Mouse (Mus musculus) frontal cortex, adult 2 months (tissue): Measurements from ENCODE around the gene Gm3776. TPM values are rescaled to one million over a fixed set of nuclear protein-coding genes. Genes with fewer than 3 reads are reported as not detected.
"Not testable (repeated sequence)": the region's sequence is repeated elsewhere in the genome, so short reads cannot be mapped to it uniquely, and the experiment has no call there.

Source experiments
- DNase-seq, 2 experiments: peaks; one replicate each; pipeline ENCODE4 v3.0.0; 2022; ENCODE audit warnings: low spot score in 1 of 2; ENCODE audit errors: extremely low spot score in 1 of 2
- polyA plus RNA-seq: library from polyadenylated mRNA; depleted of rRNA; stranded (reverse); fragments of >200 nt; gene quantifications from 2 replicates; pipeline ENCODE4 v1.2.3, GENCODE M21; 2012; rRNA removed

Gm3776 gene
- polyA plus RNA-seq: not detected in 2 replicates

DNA sequence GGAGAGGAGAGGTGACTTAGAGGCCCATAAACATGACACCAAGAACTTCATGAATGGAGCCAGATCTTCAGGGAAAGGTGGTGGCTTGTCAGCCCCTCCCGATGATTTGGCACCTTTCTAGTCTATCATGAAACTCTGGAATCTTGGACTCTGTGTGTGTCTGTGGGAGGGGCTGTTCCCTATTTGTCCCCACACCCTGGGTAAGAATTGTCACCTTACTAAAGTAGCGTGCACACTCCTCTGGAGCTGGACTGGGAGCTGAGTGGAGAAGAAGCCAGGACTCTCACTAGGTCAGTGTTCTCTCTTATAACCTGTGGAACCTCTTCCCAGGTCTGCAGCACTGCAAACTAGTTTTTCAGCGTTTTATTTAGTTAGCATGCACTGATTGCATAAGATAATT lies at the start of gene Gm3776:
Gm3776 (plus strand) TSS at position 216 of the 400 bp plus-strand sequence.
- DNase-seq: not testable (repeated sequence)

DNA sequence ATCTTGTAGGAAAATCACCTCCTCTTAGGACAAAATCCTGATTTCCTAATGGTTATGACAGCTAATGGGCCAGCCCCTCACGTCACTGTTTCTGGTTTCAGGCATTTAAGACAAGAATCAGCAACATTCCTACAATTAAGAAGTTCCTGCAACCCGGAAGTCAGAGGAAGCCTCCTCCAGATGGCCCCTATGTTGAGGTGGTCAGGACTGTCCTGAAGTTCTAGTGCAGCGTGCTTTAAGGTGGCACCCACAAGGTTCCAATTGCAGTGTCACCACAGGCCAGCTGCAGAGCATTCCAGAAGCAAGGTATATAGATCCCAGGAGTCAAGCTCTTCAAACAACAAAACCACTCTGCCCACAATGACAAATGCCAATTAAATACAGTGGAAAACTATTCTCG lies 48.0 kb upstream of the Gm3776 start:
- no peak for DNase-seq

DNA sequence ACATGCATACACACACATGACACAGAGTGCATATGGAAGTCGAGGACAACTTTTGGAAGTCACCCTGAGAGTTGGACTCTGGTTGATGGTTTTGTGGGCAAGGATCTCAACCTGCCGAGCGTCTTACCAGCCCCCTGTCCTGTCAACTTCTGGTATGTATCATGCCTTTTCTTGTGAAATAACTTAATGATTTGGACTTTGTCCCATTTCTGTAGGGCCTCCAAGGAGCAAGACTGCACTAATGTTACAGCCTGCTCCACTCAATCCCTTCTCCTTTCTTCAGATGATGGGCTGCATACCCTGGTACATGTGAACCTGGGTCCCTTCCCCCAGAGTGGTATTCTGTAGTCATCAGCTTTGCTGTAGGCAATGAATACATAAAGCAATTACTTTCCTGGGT lies 46.9 kb upstream of the Gm3776 start:
- no peak for DNase-seq

- no peak for DNase-seq
Measured at GRCm38 (mm10) chr9:78210821-78211220, 46.1 kb upstream of the Gm3776 start.

DNA sequence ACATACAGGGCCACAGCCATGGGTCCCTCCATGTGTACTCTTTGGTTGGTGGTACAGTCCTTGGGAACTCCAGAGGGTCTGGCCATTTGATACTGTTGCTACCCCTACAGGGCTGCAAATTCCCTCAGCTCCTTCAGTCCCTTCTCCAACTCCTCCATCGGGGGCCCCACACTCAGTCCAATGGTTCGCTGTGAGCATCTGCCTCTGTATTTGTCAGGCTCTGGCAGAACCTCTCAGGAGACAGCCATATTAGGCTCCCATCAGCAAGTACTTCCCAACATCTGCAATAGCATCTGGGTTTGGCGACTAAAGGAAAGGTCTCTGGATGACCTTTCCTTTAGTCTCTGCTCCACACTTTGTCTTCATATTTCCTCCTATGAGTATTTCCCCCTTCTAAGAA lies 45.4 kb upstream of the Gm3776 start:
- DNase-seq: no peak

GRCm38 (mm10) chr9:78212341-78213049 lies 44.4 kb upstream of the Gm3776 start:
- DNase-seq: no peak

DNA sequence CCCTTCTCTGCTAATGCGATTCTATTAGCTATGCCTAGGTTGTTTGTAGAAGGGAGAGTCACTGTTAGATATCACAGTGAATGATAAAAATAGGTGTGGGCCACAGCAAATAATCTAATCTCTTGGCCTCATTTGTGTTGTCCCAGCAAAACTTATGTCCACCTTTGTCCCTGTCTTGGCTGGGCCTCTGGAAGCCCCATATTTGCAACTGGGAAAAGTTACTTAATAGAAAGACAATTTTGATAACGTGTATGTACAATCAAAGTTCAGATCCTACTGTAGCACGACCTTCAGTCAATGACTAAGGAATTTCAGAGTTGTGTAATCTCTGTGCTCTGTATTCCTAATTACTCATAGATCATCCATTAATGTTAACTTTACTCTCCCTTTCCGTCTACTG lies 39.9 kb upstream of the Gm3776 start:
- DNase-seq: no peak

DNA sequence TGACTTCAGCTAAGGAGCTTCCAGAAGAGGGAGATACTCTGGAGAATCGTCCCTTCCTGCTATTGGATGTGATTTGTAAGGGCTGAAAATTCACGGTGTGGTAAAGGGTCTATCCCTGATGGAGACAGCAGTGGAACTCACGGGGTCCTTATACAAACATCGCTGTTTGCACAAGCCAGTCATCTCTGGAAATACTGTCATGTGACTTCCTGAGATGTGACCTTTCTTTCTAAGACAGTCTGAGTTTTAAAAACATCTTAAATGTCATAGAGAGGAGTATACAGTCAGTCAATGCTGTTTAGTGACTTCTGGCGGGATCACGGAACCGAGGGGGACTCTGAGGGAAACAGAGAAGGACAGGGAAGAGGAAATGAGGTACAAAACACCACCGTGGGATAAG lies 34.3 kb upstream of the Gm3776 start:
- no peak for DNase-seq

- DNase-seq: no peak
Measured at GRCm38 (mm10) chr9:78223221-78223902, 33.6 kb upstream of the Gm3776 start.

DNA sequence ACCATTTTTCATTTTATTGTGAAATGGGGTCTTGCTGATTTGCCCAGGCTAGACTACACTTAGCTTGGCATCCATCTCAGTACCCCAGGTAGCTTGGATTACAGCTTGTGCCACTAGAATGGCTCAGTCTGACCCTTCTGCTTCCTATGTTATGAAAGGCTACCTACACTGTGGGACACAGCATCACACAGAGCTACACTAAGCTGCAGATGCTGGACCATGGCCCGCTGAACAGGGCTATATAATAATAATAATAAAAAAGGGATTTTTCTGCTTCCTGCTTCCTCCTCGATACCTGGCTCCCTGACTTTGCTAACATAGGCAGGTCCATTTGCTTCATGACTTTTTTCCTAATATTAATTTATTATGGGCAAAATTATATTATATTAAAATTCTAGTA lies 32.5 kb upstream of the Gm3776 start:
- no peak for DNase-seq

DNA sequence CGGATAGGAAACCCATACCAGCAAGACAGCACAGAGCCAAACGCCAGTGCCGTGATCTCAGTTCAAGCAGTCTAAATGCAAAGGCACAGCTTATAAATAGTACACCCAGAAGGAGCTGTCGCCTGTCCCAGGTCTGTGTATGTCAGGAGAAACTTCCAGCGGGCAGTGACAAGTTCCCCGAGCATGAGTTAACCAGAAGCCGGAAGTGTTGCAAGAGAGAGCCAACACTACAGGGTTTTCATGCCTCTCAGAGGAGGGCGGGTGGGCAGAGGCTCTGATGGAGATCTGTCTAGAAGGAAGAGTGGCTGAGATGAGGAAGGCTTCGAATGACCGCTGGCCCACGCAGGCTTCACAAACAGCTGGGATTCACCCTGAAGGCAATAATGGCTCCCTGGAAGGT lies 31.6 kb upstream of the Gm3776 start:
- no peak for DNase-seq

DNA sequence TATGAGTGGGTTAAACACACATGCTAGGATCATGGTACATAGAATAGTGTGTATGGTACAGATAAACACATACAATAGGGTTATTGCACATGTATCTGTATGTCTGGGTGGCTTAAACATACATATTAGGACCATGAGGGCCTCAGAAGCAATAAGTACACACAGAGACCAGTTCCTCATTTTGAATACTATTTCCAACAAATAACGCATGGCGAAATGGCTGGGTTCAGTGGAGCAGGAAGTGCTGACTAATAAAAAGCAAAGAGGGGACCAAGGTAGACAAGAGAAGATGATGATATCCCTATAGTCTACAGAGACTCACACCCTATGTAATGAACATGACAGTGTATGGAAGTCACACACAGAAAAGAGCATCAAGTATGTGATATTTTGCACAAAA lies 28.8 kb upstream of the Gm3776 start:
- no peak for DNase-seq

DNA sequence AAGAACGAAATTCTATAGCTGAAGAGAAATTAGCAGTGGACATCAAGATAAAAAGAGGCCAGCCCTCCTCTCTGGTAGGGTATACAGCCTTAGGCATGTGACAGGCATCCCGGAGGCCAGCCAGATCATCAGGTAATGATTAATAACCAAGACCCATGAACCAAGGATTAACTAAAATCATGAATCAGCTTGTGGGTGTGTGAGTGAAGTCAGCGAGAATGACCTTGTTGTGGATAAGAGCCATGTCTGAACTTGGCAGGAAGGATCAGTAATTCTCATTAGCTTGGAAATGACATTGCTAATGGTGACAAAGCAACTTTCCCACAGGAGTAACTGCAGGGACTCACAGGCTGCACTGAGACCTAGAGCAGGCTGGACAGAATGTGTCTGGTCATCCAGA lies 27.3 kb upstream of the Gm3776 start:
- DNase-seq: not testable (repeated sequence)

DNA sequence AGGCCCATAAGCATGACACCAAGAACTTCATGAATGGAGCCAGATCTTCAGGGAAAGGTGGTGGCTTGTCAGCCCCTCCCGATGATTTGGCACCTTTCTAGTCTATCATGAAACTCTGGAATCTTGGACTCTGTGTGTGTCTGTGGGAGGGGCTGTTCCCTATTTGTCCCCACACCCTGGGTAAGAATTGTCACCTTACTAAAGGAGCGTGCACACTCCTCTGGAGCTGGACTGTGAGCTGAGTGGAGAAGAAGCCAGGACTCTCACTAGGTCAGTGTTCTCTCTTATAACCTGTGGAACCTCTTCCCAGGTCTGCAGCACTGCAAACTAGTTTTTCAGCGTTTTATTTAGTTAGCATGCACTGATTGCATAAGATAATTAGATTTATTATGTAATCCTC lies 26.5 kb upstream of the Gm3776 start, which contains the start of gene Gsta1:
Gsta1 (plus strand) TSS at position 196 of the 400 bp plus-strand sequence.
- not testable (repeated sequence) for DNase-seq

DNA sequence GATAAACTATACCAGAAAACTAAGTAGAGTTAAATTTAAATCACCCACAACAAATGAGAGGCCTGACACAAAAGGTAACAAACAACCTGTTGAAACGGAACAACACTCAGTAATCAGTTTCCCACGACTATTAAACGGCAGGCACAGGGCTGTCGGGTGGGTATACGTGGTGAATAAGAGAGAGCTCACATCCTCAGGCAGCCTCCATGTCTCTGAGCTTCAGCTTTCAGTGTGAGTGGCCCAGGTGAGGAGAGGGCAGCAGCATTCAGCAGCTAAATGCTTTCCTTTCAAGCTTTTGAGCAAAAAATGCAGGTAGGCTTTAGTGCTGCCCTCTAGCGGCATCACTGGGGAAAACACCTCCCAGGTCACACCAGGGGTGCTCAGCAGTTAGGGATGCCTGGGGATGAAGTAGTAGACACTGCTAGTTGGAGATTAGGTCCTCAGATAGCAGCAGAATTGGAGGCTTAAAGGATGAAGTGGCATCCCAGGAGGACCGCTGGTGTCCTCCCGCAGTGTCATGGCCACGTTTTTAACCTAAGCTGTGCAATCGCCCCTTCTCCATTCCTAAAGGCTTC lies 23.7 kb upstream of the Gm3776 start:
- not testable (repeated sequence) for DNase-seq

DNA sequence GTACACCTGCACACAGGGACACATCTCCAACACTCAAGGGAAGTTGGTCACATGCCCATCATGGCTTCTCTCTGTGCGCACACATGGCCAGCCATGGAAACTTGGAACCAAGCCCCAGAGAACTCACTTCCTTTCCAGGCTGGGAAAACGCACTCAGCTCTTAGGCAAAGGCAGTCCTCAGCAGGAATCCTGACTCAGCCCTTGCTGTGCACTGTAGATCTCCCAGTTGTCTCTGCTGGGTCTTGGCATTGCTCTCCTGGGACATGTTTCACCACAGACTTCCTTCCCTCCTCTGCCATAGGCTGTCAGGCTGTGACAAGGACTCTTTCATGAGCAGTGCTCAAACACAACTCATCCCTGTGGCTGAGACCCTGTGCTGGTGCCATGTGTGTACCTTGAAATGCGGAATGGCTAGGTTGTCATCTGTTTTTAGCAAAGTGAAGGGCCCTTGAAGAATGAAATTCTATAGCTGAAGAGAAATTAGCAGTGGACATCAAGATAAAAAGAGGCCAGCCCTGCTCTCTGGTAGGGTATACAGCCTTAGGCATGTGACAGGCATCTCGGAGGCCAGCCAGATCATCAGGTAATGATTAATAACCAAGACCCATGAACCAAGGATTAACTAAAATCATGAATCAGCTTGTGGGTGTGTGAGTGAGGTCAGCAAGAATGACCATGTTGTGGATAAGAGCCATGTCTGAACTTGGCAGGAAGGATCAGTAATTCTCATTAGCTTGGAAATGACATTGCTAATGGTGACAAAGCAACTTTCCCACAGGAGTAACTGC lies 1.1 kb upstream of the Gm3776 start:
- DNase-seq: not testable (repeated sequence)

DNA sequence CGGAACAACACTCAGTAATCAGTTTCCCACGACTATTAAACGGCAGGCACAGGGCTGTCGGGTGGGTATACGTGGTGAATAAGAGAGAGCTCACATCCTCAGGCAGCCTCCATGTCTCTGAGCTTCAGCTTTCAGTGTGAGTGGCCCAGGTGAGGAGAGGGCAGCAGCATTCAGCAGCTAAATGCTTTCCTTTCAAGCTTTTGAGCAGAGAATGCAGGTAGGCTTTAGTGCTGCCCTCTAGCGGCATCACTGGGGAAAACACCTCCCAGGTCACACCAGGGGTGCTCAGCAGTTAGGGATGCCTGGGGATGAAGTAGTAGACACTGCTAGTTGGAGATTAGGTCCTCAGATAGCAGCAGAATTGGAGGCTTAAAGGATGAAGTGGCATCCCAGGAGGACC lies 2.8 kb downstream of the Gm3776 start:
- peak in 1 of 2 experiments; percentile 58 for DNase-seq

- not testable (repeated sequence) for DNase-seq
Measured at GRCm38 (mm10) chr9:78270945-78271344, 14.0 kb downstream of the Gm3776 start.

DNA sequence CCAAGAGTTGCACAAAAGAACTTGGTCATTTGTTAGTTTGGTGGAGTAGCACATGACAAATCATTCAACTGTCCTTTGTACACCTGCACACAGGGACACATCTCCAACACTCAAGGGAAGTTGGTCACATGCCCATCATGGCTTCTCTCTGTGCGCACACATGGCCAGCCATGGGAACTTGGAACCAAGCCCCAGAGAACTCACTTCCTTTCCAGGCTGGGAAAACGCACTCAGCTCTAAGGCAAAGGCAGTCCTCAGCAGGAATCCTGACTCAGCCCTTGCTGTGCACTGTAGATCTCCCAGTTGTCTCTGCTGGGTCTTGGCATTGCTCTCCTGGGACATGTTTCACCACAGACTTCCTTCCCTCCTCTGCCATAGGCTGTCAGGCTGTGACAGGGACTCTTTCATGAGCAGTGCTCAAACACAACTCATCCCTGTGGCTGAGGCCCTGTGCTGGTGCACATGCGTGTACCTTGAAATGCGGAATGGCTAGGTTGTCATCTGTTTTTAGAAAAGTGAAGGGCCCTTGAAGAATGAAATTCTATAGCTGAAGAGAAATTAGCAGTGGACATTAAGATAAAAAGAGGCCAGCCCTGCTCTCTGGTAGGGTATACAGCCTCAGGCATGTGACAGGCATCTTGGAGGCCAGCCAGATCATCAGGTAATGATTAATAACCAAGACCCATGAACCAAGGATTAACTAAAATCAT lies 25.2 kb downstream of the Gm3776 start:
- DNase-seq: not testable (repeated sequence)

GRCm38 (mm10) chr9:78289063-78289462 lies 32.1 kb downstream of the Gm3776 start:
- not testable (repeated sequence) for DNase-seq
